Mouse (Mus musculus): ENCODE results near the gene Nfkbil1.

- no peak for TF ChIP-seq EP300 (IDR thresholded peaks at IDR 0.05; ENCODE audit: insufficient read depth, low read depth, low read length)
- TF ChIP-seq CTCF (IDR thresholded peaks at IDR 0.05; ENCODE audit: low read depth, low read length) = no peak
Observed at GRCm38 (mm10) chr17:35242015-35242941, 6.7 kb upstream of the Nfkbil1 start.
